Mouse (Mus musculus) myocyte (in vitro differentiated cells): ENCODE data around the gene Zpbp2. TPM values are rescaled to one million over a fixed set of nuclear protein-coding genes. Genes with fewer than 3 reads are reported as not detected.

ENCODE experiments used
- H3K27me3 ChIP-seq: one replicate; pipeline ENCODE4 v1.6.1; 2011; ENCODE audit not compliant: control insufficient read depth, insufficient read depth, insufficient read length
- H3K36me3 ChIP-seq: one replicate; pipeline ENCODE4 v1.6.1; 2011; ENCODE audit not compliant: control insufficient read depth, insufficient read depth
- H3K4me2 ChIP-seq: one replicate; pipeline ENCODE4 v1.6.1; 2011; ENCODE audit warnings: low read depth, control low read depth
- H3K4me3 ChIP-seq: one replicate; pipeline ENCODE4 v1.5.1; 2011; ENCODE audit warnings: mild to moderate bottlenecking, control low read depth, moderate library complexity
- H3K79me2 ChIP-seq: one replicate; pipeline ENCODE4 v1.6.1; 2011; ENCODE audit not compliant: control insufficient read depth, insufficient read depth
- H3ac ChIP-seq: one replicate; pipeline ENCODE4 v1.6.1; 2011; ENCODE audit not compliant: control insufficient read depth, insufficient read length
- CEBPB ChIP-seq: IDR thresholded peaks from 2 replicates; pipeline ENCODE4 v1.6.1; 2011; ENCODE audit warnings: mild to moderate bottlenecking, moderate library complexity; ENCODE audit not compliant: poor library complexity, insufficient read depth, severe bottlenecking
- E2F4 ChIP-seq: IDR thresholded peaks from one replicate; pipeline ENCODE4 v1.6.1; 2011; ENCODE audit warnings: mild to moderate bottlenecking, control low read depth, moderate library complexity; ENCODE audit not compliant: insufficient read depth
- MAX ChIP-seq: IDR thresholded peaks from one replicate; pipeline ENCODE4 v1.6.1; 2011; ENCODE audit warnings: low read depth, mild to moderate bottlenecking, control low read depth
- MYOD1 ChIP-seq, 3 experiments: IDR thresholded peaks; one replicate each; pipeline ENCODE4 v1.6.1; 2011; ENCODE audit warnings: control low read depth in 2 of 3, low read depth in 2 of 3, mild to moderate bottlenecking in 2 of 3, moderate library complexity in 1 of 3; ENCODE audit not compliant: insufficient read length in 2 of 3, control insufficient read depth in 1 of 3
- MYOG ChIP-seq, 3 experiments: IDR thresholded peaks; one replicate each; pipeline ENCODE4 v1.6.1; 2011; ENCODE audit warnings: control low read depth in 2 of 3, low read depth in 2 of 3, mild to moderate bottlenecking in 2 of 3; ENCODE audit not compliant: insufficient read length in 2 of 3, control insufficient read depth in 1 of 3, insufficient read depth in 1 of 3
- POLR2A ChIP-seq: IDR thresholded peaks from one replicate; pipeline ENCODE4 v1.6.1; 2011; ENCODE audit warnings: low read depth, mild to moderate bottlenecking, control low read depth, moderate library complexity; ENCODE audit not compliant: insufficient read length
- POLR2AphosphoS2 ChIP-seq: IDR thresholded peaks from one replicate; pipeline ENCODE4 v1.6.1; 2011; ENCODE audit warnings: low read depth, control low read depth; ENCODE audit not compliant: insufficient read length
- REST ChIP-seq: IDR thresholded peaks from one replicate; pipeline ENCODE4 v1.6.1; 2011; ENCODE audit warnings: mild to moderate bottlenecking, control low read depth, moderate library complexity; ENCODE audit not compliant: insufficient read depth, insufficient read length
- SRF ChIP-seq: IDR thresholded peaks from one replicate; pipeline ENCODE4 v1.6.1; 2011; ENCODE audit warnings: low read depth; ENCODE audit not compliant: control insufficient read depth, insufficient read length
- TCF12 ChIP-seq: IDR thresholded peaks from one replicate; pipeline ENCODE4 v1.6.1; 2011; ENCODE audit warnings: mild to moderate bottlenecking, control low read depth; ENCODE audit not compliant: poor library complexity, insufficient read depth, severe bottlenecking
- TCF3 ChIP-seq: IDR thresholded peaks from one replicate; pipeline ENCODE4 v1.6.1; 2011; ENCODE audit warnings: low read depth, control low read depth; ENCODE audit not compliant: insufficient read length
- USF1 ChIP-seq: IDR thresholded peaks from one replicate; pipeline ENCODE4 v1.6.1; 2011; ENCODE audit warnings: low read depth, mild to moderate bottlenecking, control low read depth, moderate library complexity
- polyA plus RNA-seq: library from polyadenylated mRNA; unstranded; fragments of >200 nt; fragmentation: generic; extraction: Trizol; gene quantifications from one replicate; pipeline ENCODE4 v1.2.1, GENCODE M21; 2012; ENCODE audit warnings: missing spikeins

Zpbp2 gene
- polyA plus RNA-seq, 1 experiment, result not detected

GRCm38 (mm10) chr11:98583571-98583970 is 32.7 kb downstream of the Zpbp2 start:
- TF ChIP-seq POLR2AphosphoS2, result no peak
- TF ChIP-seq TCF3, result no peak
- TF ChIP-seq REST, result no peak
- TF ChIP-seq SRF, result no peak
- TF ChIP-seq MAX, result no peak
- TF ChIP-seq MYOG (IDR thresholded peaks at IDR 0.05; ENCODE audit: control insufficient read depth in 1 of 3, insufficient read depth in 1 of 3, insufficient read length in 2 of 3, low read depth in 2 of 3), result no peak
- H3K4me2 ChIP-seq, result no peak overlapping the region
- H3K4me3 ChIP-seq, result no peak overlapping the region
- peaks cover 7% of the 10 kb centered on the region for H3K36me3 ChIP-seq
- peaks cover 20% of the 10 kb centered on the region for H3K79me2 ChIP-seq
- H3K27me3 ChIP-seq, result no peaks in the 10 kb centered on the region
- no peak overlapping the region for H3ac ChIP-seq

DNA sequence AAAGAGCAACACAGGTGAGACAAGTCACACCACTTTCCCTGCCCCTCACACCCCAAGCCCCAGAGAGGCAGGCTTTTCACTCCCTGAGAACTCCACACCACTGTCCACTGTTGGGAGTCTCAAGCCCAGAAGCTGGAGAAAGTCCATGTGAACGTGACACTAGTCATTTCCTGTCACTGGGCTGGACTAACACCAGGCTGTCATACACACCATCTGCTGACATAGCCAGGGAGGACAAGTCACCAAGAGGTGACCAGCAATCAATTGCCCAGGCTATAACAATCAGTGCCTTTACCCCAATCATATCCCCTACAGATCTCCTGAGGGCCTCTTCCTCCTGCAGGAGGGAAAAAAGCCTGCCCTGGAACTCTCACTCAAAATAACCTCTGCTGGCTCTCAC is 33.2 kb downstream of the Zpbp2 start:
- H3K4me2 ChIP-seq, result no peak overlapping the region
- no peaks in the 10 kb centered on the region for H3K27me3 ChIP-seq
- H3K36me3 ChIP-seq, result peaks cover 7% of the 10 kb centered on the region
- no peak for TF ChIP-seq MYOG (IDR thresholded peaks at IDR 0.05; ENCODE audit: control insufficient read depth in 1 of 3, insufficient read depth in 1 of 3, insufficient read length in 2 of 3, low read depth in 2 of 3)
- TF ChIP-seq POLR2A, result no peak
- no peak for TF ChIP-seq TCF12
- TF ChIP-seq POLR2AphosphoS2, result no peak
- TF ChIP-seq MAX, result no peak
- no peak for TF ChIP-seq USF1
- no peak for TF ChIP-seq CEBPB
- TF ChIP-seq TCF3, result no peak
- TF ChIP-seq E2F4, result no peak
- no peak for TF ChIP-seq REST
- TF ChIP-seq MYOD1 (IDR thresholded peaks at IDR 0.05; ENCODE audit: control insufficient read depth in 1 of 3, insufficient read length in 2 of 3, low read depth in 2 of 3), result no peak
- TF ChIP-seq SRF, result no peak
- peaks cover 20% of the 10 kb centered on the region for H3K79me2 ChIP-seq
- no peak overlapping the region for H3K4me3 ChIP-seq
- H3ac ChIP-seq, result no peak overlapping the region

- H3K79me2 ChIP-seq, result peaks cover 20% of the 10 kb centered on the region
- no peak for TF ChIP-seq POLR2A
- no peak for TF ChIP-seq USF1
- no peak for TF ChIP-seq SRF
- no peak for TF ChIP-seq TCF12
- no peak for TF ChIP-seq REST
- TF ChIP-seq TCF3, result no peak
- no peak for TF ChIP-seq POLR2AphosphoS2
- TF ChIP-seq MYOG (IDR thresholded peaks at IDR 0.05; ENCODE audit: control insufficient read depth in 1 of 3, insufficient read depth in 1 of 3, insufficient read length in 2 of 3, low read depth in 2 of 3), result no peak
- no peak for TF ChIP-seq CEBPB
- TF ChIP-seq MYOD1 (IDR thresholded peaks at IDR 0.05; ENCODE audit: control insufficient read depth in 1 of 3, insufficient read length in 2 of 3, low read depth in 2 of 3), result no peak
- TF ChIP-seq E2F4, result no peak
- no peak for TF ChIP-seq MAX
- no peak overlapping the region for H3K4me2 ChIP-seq
- peaks cover 7% of the 10 kb centered on the region for H3K36me3 ChIP-seq
- no peaks in the 10 kb centered on the region for H3K27me3 ChIP-seq
- H3K4me3 ChIP-seq, result no peak overlapping the region
- H3ac ChIP-seq, result no peak overlapping the region
Observed at GRCm38 (mm10) chr11:98584629-98585177, 33.8 kb downstream of the Zpbp2 start.

DNA sequence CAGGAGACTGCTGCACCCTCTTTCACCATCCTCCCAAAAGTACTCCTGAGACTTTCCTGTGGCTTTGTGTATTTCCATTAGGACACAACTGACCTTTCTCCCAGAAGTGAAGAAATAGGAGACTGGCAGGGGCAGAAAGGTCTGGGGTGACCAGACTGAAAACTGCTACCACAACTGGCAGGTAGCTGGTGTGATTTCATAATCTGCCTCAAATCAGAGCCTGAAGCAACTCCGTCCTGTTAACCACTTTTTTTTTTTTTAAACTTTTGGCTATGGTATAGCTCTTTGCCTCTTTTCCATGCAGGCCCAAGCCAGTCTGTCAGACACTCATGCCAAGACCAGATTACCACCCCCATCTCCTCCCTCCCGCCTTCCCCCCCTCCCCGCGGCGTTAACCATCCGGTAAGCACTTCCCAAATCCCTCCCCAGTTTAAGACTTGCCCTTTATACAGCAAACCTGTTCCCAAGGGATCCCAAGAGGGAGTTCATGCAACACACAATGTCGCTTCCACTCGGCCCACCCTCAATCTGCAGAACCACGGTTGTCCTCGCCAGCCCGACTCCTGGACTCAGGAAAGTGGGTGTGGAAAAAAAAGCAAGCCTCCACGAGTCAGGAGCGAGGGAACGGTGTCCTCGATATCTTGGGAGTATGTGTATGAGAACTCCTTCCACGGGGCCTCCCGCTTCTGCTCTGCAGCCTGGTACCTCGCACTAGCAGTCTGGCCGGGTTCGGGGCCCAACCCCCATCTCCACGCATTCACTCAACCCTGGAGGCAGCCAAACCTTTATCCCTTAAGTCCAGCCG is 35.4 kb downstream of the Zpbp2 start:
- no peak for TF ChIP-seq MYOD1 (IDR thresholded peaks at IDR 0.05; ENCODE audit: control insufficient read depth in 1 of 3, insufficient read length in 2 of 3, low read depth in 2 of 3)
- Histone ChIP-seq H3ac (peak overlapping the region; percentile 83), H3K79me2 (peaks cover 20% of the 10 kb centered on the region), H3K36me3 (peaks cover 7% of the 10 kb centered on the region), H3K27me3 (peaks cover 8% of the 10 kb centered on the region), H3K4me2 (peak overlapping the region; percentile 93), H3K4me3 (peak overlapping the region; percentile 77)

DNA sequence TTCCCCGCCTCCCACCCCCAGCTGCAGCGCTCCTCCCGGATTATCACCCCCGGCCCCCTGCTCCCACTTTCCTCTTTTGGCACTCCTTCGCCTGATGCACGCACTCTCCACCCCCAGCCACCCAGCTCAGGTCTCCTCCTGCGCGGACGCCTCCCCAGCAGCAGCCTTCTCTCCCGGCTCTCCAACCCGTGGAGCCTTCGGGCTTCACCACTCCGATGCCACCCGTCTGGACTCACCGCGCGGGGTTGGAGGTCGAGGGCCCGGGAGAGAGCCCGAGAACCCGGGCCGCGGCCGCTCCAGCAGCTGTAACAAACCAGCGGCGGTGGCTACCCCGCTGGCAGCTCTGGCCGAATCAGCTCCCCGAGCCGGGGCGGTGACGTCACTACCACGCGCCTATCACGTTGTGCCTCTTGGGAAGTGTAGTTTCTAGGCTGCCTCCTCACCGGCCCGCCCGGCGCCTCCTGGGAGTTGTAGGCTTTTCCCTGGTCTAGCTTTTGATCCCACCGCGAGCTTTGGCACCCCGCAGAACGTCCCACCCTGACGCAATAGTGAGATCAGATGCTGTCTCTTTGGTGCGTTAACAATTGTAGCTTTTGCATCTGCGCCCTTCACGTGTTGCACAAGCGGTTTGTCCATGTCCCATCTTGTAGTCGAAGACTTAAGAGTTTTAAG is 36.1 kb downstream of the Zpbp2 start, which contains the start of gene Ormdl3:
Ormdl3 (minus strand) TSS at position 477 of the 672 bp plus-strand sequence.
- Histone ChIP-seq H3K36me3 (peaks cover 7% of the 10 kb centered on the region), H3K4me2 (peak within 1 kb of the TSS; percentile 93), H3ac (peak within 1 kb of the TSS; percentile 83), H3K27me3 (peaks cover 12% of the 10 kb centered on the region), H3K4me3 (peak within 1 kb of the TSS; percentile 77), H3K79me2 (peaks cover 20% of the 10 kb centered on the region)
- TF ChIP-seq TCF3 (no peak), MAX (peak; percentile 61), POLR2A (peak; percentile 64), POLR2AphosphoS2 (peak; percentile 64), CEBPB (peak; percentile 77), REST (no peak), MYOD1 (IDR thresholded peaks at IDR 0.05; ENCODE audit: control insufficient read depth in 1 of 3, insufficient read length in 2 of 3, low read depth in 2 of 3) (peak in 1 of 3 experiments; percentile 25), USF1 (peak; percentile 0), TCF12 (no peak), MYOG (IDR thresholded peaks at IDR 0.05; ENCODE audit: control insufficient read depth in 1 of 3, insufficient read depth in 1 of 3, insufficient read length in 2 of 3, low read depth in 2 of 3) (peak in 1 of 3 experiments; percentile 28), SRF (peak; percentile 77), E2F4 (no peak)
